Mouse (Mus musculus): ENCODE data around the gene Ripply2. TPM values are rescaled to one million over a fixed set of nuclear protein-coding genes. Genes with fewer than 3 reads are reported as not detected.

The Ripply2 gene
- polyA plus RNA-seq, 1 experiment = not detected

DNA sequence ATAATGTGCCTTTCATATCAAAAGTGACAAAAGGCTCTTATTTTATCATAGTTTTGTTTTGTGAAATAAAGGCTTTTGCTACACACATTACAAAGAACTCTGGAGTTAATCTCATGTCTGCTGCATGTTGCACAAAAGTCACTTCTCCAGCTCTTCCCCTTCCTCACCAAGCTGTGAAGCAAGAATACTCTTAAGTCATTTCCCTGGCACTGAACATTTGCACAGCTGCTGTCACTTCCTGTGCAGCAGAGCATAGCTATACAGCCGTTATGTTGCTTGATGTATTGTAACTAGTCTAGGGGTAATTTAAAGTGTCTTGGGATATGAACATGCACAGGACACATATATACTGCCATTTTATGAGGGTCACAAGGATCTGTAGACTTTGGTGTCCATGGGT, 52.8 kb downstream of the Ripply2 start:
- H3K4me1 ChIP-seq (ENCODE audit: control insufficient read depth, insufficient read depth, low read length) = no peaks in the 10 kb centered on the region
- H3K4me3 ChIP-seq (ENCODE audit: control insufficient read depth, low read depth, low read length) = no peak overlapping the region
- H3K27me3 ChIP-seq (ENCODE audit: control insufficient read depth, insufficient read depth, low read length) = no peaks in the 10 kb centered on the region
- no peak overlapping the region for H3K27ac ChIP-seq (ENCODE audit: control insufficient read depth, insufficient read depth, low read depth, low read length)
- no peak for TF ChIP-seq CTCF (IDR thresholded peaks at IDR 0.05; ENCODE audit: control insufficient read depth, insufficient read depth, insufficient replicate concordance, low read depth, low read length)
- TF ChIP-seq POLR2A (IDR thresholded peaks at IDR 0.05; ENCODE audit: control insufficient read depth, low read depth, low read length) = no peak
- peaks cover 2% of the 10 kb centered on the region; the same call in 1 of the 2 replicates for H3K36me3 ChIP-seq (ENCODE audit: control insufficient read depth, insufficient read depth, low read length)

Other genes with a start within 250 kb of the Ripply2 start
- gene Snap91, start 134.9 kb upstream of the Ripply2 start, polyA plus RNA-seq (2012; rRNA removed) = 0.97 and 1.2 TPM in 2 replicates
- gene Cyb5r4, start 6.5 kb downstream of the Ripply2 start, polyA plus RNA-seq (2012; rRNA removed) = 13.3 and 20.4 TPM in 2 replicates
- gene Mrap2, start 128.8 kb downstream of the Ripply2 start, polyA plus RNA-seq (2012; rRNA removed) = 0.22 and 0.23 TPM in 2 replicates
- gene Cep162, start 240.0 kb downstream of the Ripply2 start, polyA plus RNA-seq (2012; rRNA removed) = 7.8 and 8.3 TPM in 2 replicates

All from testis, adult 2 months (tissue).